Mouse (Mus musculus) T-cell, adult 2 months (primary cell): ENCODE results near the gene Tbcd.

Experiments
- DNase-seq: peaks from one replicate; pipeline ENCODE4 v3.0.0; 2022; ENCODE audit warnings: low spot score

Gene Tbcd

GRCm38 (mm10) chr11:121564265-121564664, 112.5 kb downstream of the Tbcd start:
- DNase-seq: no peak

- no peak for DNase-seq
These were observed 130.1 kb downstream of the Tbcd start for GRCm38 (mm10) chr11:121581856-121582255.

DNA sequence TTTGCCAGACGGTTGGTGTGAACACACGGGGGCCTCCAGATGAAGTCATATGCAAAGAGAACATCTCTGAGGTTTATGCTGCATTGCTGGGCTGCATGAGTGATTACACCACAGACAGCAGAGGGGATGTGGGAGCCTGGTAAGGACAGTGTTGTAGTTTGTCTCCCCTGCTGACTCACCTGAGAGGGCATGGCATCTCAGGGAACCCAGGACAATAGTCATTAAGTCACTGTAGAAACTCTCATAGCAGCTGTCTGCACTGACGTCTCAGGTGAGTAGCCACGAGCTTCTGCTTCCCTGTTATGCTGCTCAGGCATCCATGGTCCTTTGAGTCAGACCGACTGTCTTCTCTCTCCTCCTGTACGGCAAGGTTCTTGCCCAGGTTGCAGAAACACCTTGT, 145.5 kb downstream of the Tbcd start:
- DNase-seq: no peak

- no peak for DNase-seq
These were observed 149.7 kb downstream of the Tbcd start for GRCm38 (mm10) chr11:121601422-121601821.

GRCm38 (mm10) chr11:121605604-121606003, 153.9 kb downstream of the Tbcd start:
- no peak for DNase-seq

GRCm38 (mm10) chr11:121610976-121611375, 159.2 kb downstream of the Tbcd start:
- DNase-seq: no peak

DNA sequence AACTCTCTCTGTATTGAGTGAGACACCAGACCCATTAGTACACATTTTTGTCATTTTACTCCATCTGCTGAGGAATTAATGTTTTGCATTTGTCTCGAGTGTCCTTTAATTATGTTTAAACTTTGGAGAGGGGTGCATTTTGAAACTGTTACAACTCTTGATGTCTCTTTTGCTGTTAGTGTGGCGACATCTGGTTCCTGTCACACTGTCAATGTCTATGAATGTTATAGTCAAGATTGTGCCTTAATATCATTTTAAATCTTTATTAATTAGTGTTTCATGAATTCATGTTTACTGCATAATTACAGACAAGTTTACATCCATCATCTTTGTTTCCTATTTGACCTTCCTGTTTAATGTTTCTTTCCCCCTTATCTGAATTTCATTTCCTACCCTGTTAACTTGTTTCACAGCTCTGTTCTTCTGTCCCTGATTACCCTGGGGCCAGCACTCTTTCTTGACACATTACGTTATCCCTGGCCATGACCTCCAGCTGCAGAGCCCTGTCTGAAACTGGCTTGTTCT, 164.3 kb downstream of the Tbcd start:
- DNase-seq: no peak

DNA sequence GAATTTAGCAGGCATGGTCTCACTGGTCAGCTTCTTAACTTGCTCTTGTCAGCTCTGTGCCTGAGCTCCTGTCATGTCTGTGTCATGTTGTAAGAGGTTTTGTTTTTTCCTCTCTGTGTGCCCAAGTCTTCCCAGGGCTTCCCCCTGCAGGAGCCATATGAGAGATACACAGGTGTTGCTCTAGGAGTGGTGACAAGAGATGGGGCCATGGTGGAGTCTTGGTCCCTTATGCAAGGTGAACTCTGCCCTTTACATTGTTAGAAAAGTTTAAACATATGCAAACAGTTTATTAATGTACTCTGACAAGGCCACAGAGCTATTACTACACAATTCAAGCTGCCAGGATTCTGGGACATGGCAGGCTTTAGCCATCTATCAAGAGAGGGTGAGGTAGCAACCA, 164.8 kb downstream of the Tbcd start:
- no peak for DNase-seq

GRCm38 (mm10) chr11:121617371-121617770, 165.6 kb downstream of the Tbcd start:
- no peak for DNase-seq

DNA sequence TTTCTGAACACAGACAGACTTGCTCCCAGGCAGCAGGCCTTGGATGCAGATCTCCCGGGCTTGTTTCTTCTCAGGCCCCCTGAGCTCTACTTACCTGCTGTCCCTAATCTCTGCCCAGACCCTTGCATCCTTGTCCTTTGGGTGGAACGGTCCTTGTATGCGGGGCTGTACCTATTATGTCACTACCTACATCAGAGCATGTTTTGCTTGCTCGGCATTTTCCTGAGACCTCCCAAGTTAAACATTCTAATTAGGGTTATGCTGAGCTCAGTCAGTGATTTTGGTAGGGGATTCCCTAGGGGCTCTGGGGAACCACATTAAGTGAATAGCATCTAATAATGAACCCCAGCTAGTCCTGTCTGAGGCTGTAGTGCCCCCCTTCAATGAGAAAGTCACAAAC, 173.3 kb downstream of the Tbcd start:
- no peak for DNase-seq

GRCm38 (mm10) chr11:121627521-121627920, 175.8 kb downstream of the Tbcd start:
- no peak for DNase-seq

GRCm38 (mm10) chr11:121629529-121629928, 177.8 kb downstream of the Tbcd start:
- DNase-seq: no peak

DNA sequence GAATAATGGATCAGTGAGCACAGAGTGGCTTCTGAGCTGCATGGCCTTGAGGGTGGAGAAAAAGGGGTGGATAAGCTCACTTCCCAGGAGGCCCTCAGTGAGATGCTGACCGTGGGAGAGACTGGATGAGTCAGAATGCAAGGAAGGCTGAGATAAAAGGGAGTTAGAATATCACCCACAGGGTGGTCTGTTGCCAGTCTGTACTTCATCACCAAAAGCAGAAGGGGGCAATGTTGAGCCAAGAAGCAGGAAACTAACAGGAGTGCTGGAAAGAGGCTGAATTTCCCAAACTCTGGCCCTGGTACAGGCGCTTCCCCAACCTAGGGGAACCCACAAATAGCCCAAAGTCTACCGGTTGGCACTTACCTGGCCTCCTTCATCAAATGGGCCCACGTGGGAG, 178.7 kb downstream of the Tbcd start:
- no peak for DNase-seq

DNA sequence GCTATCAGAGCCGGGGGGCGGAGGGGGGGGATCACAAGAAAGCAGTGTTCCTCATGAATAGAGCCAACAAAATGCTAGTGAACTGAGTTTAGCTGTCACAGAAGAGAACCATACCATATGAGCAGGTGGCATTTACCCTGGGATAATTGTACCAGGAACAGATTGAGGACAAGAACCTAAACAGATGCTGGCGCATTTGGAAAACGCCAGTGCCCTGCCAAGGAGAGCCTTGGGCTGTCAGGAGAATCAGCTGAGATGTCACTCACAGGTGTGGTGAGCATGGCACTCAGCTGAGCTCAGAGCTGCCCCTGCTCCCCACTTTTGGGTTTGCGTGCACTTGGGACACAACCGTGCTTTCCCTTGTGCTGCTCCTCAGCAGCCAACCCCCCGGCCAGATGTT, 179.7 kb downstream of the Tbcd start:
- no peak for DNase-seq

GRCm38 (mm10) chr11:121636646-121637045, 184.9 kb downstream of the Tbcd start:
- DNase-seq: no peak

DNA sequence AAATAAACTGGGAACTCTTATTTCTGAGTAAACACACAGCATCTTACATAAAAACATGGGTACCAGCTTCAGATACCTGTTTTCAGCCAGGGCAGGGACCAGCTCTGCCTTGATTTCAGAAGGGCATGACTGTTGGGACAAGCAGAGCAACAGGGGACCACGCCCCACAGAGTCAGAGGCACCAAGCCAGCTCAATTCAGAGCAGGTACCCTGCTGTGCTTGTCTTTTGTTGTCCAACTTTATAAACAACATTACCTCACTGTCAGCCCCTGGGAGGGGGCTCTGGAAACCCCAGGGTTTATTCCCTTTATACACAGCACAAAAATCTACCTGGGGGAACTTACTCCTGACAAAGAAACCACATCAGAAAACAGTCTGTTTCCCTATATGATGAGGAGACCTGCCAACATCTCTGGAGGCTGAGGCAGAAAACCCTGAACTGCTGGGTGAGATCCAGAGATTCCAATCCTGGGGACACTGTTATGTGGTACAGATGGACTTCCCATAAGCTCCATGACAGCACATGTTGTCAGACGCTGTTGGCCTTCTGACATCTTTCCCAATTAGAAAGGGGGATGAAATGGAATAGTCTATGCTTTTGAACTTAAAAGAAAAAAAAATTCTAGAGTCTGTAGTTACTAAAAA, 189.9 kb downstream of the Tbcd start:
- no peak for DNase-seq

- DNase-seq: no peak
These were observed 193.6 kb downstream of the Tbcd start for GRCm38 (mm10) chr11:121645394-121645793.

- no peak for DNase-seq
These were observed 195.6 kb downstream of the Tbcd start for GRCm38 (mm10) chr11:121647321-121647720.

GRCm38 (mm10) chr11:121648166-121648565, 196.4 kb downstream of the Tbcd start:
- no peak for DNase-seq

DNA sequence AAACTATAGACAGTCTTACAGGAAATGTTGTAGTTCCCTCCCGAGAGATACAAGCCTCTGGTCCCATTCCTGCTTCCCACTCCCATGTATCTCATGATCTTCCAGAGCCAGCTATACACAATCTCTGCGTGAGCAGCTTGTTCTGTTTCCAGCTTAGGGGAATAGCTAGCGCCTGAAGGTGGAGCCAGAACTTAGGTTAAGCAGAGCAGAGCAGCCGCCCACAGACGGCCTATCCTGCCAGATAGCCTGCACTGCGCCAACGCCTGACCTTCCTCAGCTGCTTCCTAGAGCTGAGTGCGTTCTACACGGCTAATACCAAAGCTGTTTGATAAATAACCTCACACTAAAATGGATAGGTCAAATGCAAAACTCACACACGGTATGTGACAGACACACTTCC, 198.2 kb downstream of the Tbcd start:
- DNase-seq: no peak

- DNase-seq: no peak
These were observed 198.9 kb downstream of the Tbcd start for GRCm38 (mm10) chr11:121650668-121651067.

DNA sequence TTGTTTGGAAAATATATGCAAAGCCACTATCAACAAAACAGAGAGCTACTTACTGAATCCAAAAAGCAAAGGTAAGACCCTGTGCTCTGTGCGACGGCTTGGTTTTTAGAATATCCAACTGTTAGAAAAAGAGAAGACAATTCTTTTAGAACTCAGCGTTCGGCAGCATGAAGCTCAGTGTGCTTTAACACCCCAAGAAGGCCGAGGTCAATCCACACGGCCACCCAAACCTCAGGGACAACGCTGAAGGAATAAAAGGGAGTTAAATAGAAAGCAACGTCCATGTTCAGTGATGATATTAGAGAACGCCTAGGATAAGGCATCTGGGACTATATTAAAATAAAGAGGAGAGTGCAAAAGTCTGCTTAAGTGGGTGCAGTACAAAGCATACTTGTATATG, 199.8 kb downstream of the Tbcd start:
- DNase-seq: no peak

DNA sequence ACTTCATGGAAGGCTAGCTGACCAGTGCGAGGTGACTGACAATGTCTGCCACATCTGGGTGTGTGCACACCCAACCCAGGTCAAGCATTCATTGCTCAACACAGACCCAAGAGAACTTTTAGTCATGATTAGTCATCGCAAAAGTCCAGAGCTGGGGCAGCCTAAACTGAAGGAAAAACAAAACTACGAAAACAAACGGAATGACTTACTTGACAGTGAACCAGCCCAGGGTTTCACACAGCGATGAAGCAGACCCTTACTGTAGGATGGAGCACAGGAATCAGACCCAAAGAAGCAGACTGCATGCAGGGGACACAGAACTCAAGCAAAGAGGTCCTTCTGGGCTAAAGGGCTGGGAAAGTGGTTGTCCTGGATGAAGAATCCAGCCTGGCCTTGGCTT, 200.2 kb downstream of the Tbcd start:
- DNase-seq: no peak

DNA sequence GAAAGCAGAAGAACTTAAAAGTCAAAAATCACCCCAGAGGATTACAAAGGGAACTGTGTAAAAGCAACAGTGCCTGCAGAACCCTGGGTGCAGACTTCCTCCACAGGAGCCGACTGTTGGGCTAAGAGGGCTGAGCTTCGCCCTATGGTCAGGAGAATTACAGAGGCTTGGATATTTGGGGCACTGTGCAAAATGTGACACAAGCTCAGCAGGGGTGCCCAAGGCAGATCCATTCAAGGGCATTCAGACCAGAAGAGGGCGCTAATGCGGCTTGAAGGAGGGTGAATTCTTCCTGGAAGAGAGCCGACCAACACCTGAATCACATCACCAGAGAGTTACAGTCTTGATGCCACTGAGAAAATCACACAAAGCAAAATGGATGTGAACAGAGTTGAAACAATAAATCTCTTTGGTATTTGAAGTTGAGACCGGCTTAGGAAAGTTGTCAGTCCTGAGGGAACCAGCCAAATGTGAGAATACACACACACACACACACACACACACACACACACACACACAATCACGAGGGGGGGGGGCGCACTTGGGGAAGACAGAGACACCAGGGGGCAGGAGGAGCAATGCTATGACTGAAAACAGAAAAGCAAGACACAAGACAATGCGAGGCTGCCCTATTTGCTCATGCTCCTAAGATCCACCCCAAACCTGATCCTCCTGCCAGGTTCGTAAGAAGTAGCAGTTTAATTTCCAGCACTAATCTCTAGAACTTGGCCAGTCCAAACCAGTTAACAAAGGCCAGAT, 201.0 kb downstream of the Tbcd start:
- DNase-seq: peak; percentile 54
